Mouse (Mus musculus) brown adipose tissue, adult 24 weeks (tissue): ENCODE measurements at regions not wholly inside any gene's neighbourhood (a gene's known extent, or its start where the extent isn't known, plus 50 kb on each side); places are given as distances from the start of the nearest gene placed in this dataset.
A peak's percentile ranks its signal among the peaks of the same experiment; 100 is the strongest.

Experiments
- H3K27ac ChIP-seq: fragments of 200-500 bp; replicated peaks from 2 replicates; pipeline ENCODE4 v1.5.1; 2012; ENCODE audit warnings: low read depth, mild to moderate bottlenecking, low read length
- H3K4me1 ChIP-seq: fragments of 200-500 bp; 2 replicates; pipeline ENCODE4 v1.6.1; 2012; ENCODE audit warnings: low read length, mixed read lengths; ENCODE audit not compliant: control insufficient read depth, insufficient read depth, insufficient read length
- H3K4me3 ChIP-seq: fragments of 200-500 bp; 2 replicates; pipeline ENCODE4 v1.5.1; 2012; ENCODE audit warnings: low read depth, mild to moderate bottlenecking, low read length, moderate library complexity; ENCODE audit not compliant: insufficient read depth

DNA sequence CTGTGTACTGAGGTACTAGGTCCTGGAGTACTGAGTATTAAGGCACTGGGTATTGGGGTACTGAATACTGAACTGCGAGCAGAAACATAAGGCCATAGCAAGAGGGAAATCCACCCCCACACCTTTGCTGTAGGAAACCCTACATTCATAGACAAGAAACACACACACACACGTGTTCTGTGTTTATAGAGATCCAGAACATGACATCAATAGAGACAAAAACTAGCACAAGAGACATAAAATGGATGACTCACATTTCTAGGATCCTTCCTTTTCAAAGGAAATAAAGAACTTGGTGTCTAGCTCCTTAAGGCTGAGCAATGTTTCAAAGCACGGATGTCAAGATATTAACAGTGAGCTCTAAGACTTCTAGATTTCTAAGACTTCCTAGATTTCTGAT lies 49.9 kb upstream of the Nepro start:
- Histone ChIP-seq H3K4me1 (peaks cover 13% of the 10 kb centered on the region), H3K4me3 (no peak overlapping the region), H3K27ac (no peak overlapping the region)

DNA sequence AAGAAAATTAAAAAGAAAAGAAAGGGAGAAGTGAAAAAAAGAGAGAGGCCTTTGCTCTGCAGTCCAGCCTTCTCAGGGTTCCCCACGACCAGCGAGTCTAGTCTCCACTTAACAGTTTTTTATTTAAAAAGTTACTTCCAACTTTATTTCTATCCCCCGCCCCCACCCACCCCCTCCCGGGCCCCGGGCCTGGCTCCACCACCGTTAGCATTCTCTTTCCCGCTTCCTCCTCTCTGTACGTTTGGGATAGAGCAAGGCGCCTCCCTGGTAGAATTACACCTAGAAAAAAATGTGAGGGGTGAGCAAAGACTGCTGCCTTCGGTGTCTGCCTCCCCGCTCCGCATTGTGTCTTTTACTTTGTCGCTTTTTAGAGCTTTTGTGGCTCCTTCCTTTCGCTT lies 51.7 kb upstream of the Nepro start:
- peak overlapping the region; percentile 54 for H3K4me3 ChIP-seq
- peaks cover 13% of the 10 kb centered on the region for H3K4me1 ChIP-seq
- H3K27ac ChIP-seq: no peak overlapping the region

DNA sequence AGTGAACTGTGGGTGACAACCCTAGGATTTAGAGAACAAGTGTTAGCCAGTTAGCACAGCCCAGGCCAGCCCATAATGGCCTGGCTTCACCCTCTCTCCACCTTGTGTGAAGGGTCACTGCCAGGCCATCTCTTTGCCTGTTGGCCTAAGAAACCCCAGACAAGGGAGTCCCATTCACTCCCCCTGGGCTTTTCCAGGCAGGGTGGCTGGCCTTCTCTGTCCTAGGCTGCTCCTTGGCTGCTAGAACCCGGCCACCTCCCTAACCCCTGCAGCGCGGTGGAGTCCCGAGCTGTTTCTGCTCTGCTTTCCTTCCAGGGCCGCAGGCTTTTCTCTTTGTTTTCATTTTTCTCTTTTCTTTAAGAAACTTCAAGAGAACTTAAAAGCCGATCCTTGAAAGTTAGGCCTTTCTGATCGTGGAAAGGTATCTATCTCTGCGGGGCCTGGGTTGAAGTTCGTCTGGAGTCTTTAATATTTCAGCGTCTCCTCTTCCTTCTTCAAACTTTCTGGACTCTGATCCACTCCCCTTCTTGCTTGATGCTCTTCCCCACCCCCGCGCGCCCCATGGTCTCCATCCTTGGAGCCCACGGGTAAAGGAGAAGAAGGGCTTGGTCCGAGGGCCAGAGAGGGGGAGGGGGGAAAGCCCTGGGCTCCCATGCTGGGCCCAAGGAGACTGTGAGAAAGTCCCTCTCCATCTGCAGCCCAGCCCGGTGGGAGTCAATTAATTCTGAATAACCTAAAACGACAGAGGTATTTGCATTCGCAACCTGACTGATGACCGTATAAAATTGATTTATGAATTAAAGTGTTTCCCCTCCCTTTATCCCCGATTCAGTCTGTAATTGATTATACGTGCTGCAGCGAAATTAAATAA lies 52.3 kb upstream of the Nepro start:
- H3K27ac ChIP-seq: peak overlapping the region; percentile 5; the same call in 1 of the 2 replicates
- no peak overlapping the region for H3K4me3 ChIP-seq
- H3K4me1 ChIP-seq: peaks cover 13% of the 10 kb centered on the region

DNA sequence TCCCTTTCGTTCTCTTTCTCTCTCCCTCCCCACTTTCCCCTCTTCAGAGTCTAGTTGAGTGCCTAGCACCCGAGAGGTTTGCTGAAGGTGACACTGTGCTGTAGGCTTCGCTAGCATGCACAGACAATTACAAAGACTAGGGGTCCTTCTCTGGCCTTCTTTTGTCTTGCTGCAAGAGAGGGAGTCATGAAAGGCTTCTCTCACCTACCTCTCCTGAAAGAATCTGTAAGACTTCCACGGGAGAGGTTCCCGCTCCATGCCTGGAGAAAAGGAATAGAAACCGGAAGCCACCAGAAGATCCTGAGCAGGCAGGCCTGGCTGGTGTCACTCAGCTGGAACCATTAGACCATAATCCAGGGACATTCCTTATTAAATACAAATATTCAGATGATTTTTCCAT lies 56.0 kb upstream of the Nepro start:
- no peak overlapping the region for H3K27ac ChIP-seq
- H3K4me1 ChIP-seq: peaks cover 10% of the 10 kb centered on the region
- H3K4me3 ChIP-seq: no peak overlapping the region

DNA sequence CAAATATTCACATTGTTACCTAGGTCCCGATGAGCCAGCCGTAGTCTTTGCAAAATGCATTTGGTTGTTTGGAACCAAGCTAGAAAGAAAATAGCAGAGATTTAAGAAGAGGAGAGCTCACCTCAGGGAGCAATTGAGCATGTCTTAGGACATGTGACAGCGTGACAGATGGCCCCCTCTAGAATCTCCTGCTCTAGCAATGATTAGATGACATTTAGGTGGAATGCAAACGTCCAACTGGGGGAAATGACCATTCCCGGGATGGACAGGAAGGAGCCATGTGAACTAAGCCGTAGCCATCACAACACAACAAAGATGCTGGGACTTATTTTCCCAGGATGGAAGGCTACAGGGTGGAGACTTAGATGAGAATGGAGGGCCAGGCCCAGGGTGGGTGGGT lies 57.0 kb upstream of the Nepro start:
- H3K4me1 ChIP-seq: peaks cover 10% of the 10 kb centered on the region
- H3K4me3 ChIP-seq: no peak overlapping the region
- no peak overlapping the region for H3K27ac ChIP-seq

DNA sequence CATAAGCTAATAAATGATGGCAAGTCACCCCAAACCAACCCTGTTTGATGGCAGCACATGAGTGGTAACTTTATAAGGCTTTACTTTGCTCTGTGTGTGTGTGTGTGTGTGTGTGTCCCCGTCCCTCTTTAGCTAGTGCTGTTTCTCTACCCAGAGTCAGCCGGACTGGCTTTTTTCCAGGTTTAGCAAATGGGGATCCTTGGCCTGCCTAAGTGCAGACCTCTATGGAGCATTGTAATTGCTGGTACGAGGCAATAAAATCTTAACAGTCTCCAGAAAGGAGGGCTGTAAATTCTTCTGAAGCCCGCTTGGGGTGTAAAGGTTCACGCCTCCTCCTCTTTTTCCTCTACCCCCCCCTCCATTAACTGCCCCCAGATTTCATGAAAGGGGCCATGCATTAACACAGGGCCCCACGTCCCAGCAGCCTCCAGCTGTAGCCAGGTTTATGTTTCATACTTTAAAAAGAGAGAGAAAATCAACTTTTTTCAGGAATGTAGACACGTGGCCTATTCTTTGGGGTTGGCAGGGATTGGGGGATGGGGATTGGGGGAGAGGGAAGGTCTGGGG lies 57.6 kb upstream of the Nepro start:
- no peak overlapping the region for H3K4me3 ChIP-seq
- peaks cover 4% of the 10 kb centered on the region; the same call in 1 of the 2 replicates for H3K4me1 ChIP-seq
- no peak overlapping the region for H3K27ac ChIP-seq

DNA sequence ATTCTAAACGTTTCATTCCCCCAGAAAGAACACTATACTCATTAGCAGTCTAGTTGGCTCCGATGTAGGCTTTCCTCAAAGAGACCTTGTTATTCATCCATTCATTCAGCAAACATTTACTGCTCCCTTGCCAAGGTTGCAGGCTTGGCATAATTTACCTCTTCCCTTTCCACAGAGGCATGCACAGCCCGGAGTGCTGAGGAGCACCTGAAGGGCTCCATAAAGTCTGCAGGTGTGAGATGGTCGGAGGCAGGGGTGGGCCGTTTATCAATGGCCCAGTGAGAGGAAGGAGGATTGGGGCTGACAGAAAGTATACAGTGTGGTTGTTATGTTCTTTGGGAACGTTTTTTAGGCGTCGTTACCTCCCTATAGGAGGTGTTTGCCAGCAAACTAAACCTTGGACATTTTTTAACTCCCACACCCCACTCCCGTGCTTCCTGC lies 58.6 kb upstream of the Nepro start:
- no peaks in the 10 kb centered on the region for H3K4me1 ChIP-seq
- no peak overlapping the region for H3K4me3 ChIP-seq
- no peak overlapping the region for H3K27ac ChIP-seq

DNA sequence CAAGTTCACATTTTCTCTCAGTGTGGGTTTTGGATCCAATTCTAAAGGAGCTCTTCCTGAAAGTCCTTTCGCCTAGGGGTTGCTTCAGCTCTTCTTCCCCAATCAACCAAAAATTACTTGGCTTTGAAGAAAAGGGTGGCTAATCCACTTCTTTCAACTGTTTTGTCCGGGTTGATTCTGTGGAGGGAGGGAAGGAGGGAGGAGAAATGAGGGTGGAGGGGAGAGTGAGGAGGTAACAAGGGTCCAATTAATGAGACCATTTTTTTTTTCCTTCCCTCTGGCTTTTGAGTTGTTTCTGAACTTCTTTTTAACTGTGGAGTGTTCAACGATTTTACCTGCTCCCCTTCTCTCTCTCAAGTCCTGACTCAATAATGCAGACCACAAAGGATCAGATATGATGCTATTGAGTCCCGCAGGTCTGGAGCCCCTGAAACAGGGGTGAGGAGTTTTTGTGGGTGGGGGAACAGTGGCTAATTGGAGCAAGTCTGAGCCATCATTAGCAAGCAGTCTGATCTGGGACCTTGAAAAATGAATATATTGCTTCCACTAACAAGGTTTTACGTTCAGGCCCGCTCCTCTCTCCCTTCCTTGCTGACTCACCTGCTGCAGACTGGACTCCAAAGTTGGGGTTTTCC lies 61.0 kb upstream of the Nepro start:
- H3K4me3 ChIP-seq: no peak overlapping the region
- peaks cover 3% of the 10 kb centered on the region; the same call in 1 of the 2 replicates for H3K4me1 ChIP-seq
- no peak overlapping the region for H3K27ac ChIP-seq

DNA sequence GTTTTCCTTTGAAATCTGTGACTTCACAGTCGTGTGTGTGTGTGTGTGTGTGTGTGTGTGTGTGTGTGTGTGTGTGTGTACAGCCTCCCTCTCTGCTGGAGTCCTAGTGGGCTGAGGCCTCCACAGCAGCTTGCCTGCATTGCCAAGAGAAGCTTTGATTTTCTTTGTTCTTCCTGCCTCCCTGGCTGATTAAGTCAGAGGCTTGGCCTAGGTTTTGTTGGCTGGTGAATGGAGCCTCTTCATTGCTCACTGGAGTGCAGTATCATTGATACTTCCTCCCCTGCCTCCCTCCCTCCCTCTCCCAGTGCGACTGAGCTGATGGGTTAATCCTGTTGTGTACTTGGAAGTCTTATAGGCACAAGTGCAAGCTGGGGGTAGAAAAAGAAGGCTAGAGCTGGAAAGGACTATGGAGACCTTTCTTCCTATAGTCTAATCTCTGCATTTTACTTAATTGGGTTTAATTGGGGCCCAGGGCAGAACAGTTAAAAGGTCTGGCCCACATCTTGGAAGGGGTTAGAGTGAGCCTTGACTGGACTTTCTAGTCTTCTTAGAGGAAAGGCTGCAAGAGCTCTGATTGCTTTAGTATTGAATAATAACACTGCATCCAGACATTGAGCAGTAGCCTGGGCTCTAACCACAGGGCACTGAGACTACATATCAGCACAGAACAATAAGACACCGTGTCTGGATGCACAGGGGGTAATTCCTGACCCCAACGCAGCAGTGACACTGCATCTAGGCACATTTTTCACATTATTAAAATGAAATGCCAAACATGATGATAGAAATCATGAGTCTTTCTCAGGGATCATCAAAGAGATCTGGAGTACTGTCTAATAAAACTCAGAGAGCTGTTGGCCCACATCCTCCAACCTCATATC lies 62.9 kb upstream of the Nepro start:
- Histone ChIP-seq H3K4me3 (no peak overlapping the region), H3K27ac (no peak overlapping the region)

DNA sequence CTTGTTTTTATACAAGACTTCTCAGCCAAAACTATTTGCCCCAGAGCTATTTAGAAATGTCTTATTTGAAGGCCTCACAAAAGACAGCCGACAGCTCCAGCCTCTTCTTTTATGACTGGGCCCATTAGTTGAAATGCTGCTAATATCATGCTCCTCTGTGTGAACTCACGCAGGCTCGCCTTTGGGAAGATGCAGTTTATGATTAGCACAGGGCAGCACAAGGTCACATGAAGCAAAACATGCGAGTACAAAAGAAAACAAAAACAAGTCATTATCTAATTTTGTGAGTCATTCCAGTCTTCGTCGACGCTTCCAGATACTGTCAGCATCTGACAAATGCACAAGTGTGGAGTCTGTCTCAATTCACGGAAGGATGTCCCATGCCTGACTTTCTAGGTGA lies 65.8 kb upstream of the Nepro start:
- Histone ChIP-seq H3K4me3 (no peak overlapping the region), H3K27ac (peak overlapping the region; percentile 42; the same call in 1 of the 2 replicates), H3K4me1 (peaks cover 6% of the 10 kb centered on the region; the same call in 1 of the 2 replicates)

More for the DNA sequence above, 62.9 kb upstream of the Nepro start:
- peaks cover 3% of the 10 kb centered on the region; the same call in 1 of the 2 replicates for H3K4me1 ChIP-seq

DNA sequence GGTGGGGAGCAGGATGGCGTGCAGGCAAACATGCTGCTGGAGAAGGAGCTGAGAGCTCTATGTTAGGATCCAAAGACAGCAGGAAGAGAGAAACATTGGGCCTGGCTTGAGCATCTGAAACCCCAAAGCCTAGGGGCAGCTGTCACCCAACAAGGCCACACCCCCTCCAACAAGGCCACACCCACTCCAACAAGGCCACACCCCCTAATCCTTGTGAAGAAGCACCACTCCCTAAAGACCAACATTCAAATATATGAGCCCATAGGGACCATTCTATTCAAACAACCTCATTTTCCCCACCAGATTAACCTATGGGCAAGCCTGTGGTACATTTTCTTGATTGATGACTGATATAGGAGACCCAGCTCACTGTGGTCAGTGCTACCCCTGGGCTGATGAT lies 67.9 kb upstream of the Nepro start:
- H3K27ac ChIP-seq: no peak overlapping the region
- peaks cover 6% of the 10 kb centered on the region; the same call in 1 of the 2 replicates for H3K4me1 ChIP-seq
- no peak overlapping the region for H3K4me3 ChIP-seq

DNA sequence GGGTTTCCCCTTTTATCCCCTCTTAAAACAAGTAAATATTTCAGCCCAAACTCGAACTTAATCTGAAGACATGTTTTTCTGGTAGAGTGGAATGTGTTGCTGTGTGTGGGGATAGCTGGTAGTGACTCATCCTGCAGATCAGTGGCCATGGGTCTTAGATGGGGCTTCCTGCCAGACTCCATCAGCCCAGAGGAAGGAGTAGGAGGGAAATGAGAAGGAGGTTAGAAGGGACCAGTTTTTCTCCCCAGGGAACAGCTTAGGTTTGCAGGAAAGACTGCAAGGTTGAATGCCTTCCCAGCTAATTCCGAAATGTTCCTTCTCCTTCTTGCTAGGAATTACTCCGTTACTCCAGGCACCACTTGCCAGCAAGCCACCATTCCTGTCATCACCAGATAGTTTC lies 68.8 kb upstream of the Nepro start:
- H3K27ac ChIP-seq: peak overlapping the region; percentile 48; the same call in 1 of the 2 replicates

DNA sequence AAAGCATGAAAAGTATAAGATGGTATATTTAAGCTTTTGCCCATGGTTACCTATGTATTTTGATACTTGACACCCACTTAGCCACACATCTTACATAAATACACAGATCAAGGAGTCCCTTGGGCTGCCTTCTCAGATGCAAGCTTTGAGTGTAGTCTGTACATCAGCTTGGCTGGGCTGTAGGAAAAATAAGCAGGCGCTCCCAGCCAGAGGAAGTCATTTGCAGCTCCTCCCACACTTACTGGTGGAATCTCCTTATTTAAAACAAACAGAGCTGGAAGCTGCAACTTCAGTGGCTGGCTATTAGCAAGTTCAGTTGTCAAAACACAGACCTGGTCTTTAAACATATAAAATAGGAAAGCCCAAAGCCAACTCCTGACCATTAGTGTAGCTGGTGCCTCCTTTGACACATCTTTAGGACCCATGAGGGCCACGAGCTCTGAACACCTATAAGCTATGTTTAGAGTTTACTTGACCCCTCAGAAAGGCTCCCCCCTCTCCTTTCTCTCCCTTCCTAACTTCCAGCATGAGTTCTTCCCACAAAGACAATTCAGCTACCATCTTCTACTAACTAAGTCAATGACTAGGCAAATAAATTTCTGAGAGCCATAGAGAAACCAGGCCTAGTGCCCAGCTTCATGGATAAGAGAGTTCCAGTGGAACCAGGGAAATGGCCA lies 75.4 kb upstream of the Nepro start:
- Histone ChIP-seq H3K4me3 (no peak overlapping the region), H3K27ac (0 out of 2 replicates have a peak overlapping the region, but pooled peaks have one; percentile 31), H3K4me1 (no peaks in the 10 kb centered on the region)

More for the DNA sequence above, 68.8 kb upstream of the Nepro start:
- H3K4me1 ChIP-seq: peaks cover 6% of the 10 kb centered on the region; the same call in 1 of the 2 replicates
- H3K4me3 ChIP-seq: no peak overlapping the region

DNA sequence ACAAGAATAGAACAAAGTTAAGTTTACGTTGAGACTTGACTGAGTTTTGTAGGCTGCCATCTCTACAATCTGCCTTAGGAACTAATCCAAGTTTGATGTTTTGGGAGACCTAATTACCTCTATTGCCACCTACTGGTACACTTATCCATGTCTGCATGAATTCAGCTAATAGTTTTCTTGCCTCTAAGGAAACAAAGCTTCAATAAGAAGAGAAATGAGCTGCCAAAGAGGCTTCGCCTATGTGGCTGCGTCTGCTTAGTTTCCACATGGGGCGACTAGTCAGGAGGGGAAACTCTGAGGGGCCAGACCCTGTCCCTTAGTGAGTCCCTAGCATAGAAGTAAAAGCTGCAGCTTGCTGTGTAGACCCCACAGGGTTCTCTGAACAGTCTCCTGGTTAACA lies 80.1 kb upstream of the Nepro start:
- Histone ChIP-seq H3K4me1 (no peaks in the 10 kb centered on the region), H3K27ac (no peak overlapping the region), H3K4me3 (no peak overlapping the region)
